Mouse (Mus musculus) ES-Bruce4 (cell line): ENCODE data around the gene Zfp599. TPM values are rescaled to one million over a fixed set of nuclear protein-coding genes. Genes with fewer than 3 reads are reported as not detected.
"Not testable (repeated sequence)": the region's sequence is repeated elsewhere in the genome, so short reads cannot be mapped to it uniquely, and the experiment has no call there.

ENCODE experiments used
- H3K27ac ChIP-seq: 2 replicates; pipeline ENCODE4 v1.5.1; 2012; ENCODE audit warnings: low read length, inconsistent platforms; ENCODE audit not compliant: insufficient read depth
- H3K27me3 ChIP-seq: 2 replicates; pipeline ENCODE4 v1.6.1; 2012; ENCODE audit warnings: mild to moderate bottlenecking, low read length, inconsistent platforms; ENCODE audit not compliant: control insufficient read depth, poor library complexity, insufficient read depth, severe bottlenecking
- H3K36me3 ChIP-seq: 2 replicates; pipeline ENCODE4 v1.6.1; 2012; ENCODE audit warnings: inconsistent platforms, mild to moderate bottlenecking, low read length, moderate library complexity; ENCODE audit not compliant: control insufficient read depth, poor library complexity, insufficient read depth, severe bottlenecking
- H3K4me1 ChIP-seq: one replicate; pipeline ENCODE4 v1.8.1; 2011; ENCODE audit warnings: low read length; ENCODE audit not compliant: control insufficient read depth, insufficient read depth
- H3K4me3 ChIP-seq: 2 replicates; pipeline ENCODE4 v1.5.1; 2011; ENCODE audit warnings: low read depth, mild to moderate bottlenecking, low read length
- H3K9ac ChIP-seq: 2 replicates; pipeline ENCODE4 v1.6.1; 2012; ENCODE audit warnings: low read depth, mild to moderate bottlenecking, inconsistent platforms; ENCODE audit not compliant: poor library complexity, severe bottlenecking
- H3K9me3 ChIP-seq: replicated peaks from 2 replicates; pipeline ENCODE4 v1.6.1; 2012; ENCODE audit warnings: mild to moderate bottlenecking, low read length, inconsistent platforms; ENCODE audit not compliant: control insufficient read depth, poor library complexity, insufficient read depth, severe bottlenecking
- CTCF ChIP-seq: IDR thresholded peaks from one replicate; pipeline ENCODE4 v1.8.1; 2011; ENCODE audit warnings: low read depth, low read length
- EP300 ChIP-seq: IDR thresholded peaks from 2 replicates; pipeline ENCODE4 v1.6.1; 2011; ENCODE audit warnings: low read depth, low read length; ENCODE audit not compliant: insufficient read depth
- POLR2A ChIP-seq: IDR thresholded peaks from one replicate; pipeline ENCODE4 v1.8.1; 2011; ENCODE audit warnings: low read length; ENCODE audit not compliant: insufficient read depth
- polyA plus RNA-seq: library from polyadenylated mRNA; stranded (reverse); fragments of >200 nt; gene quantifications from 2 replicates; pipeline ENCODE4 v1.2.4, GENCODE M21; 2011; ENCODE audit warnings: low read depth; ENCODE audit not compliant: missing spikeins, insufficient read depth, insufficient read length

Zfp599 gene
- 10.8 and 11.4 TPM in 2 replicates for polyA plus RNA-seq

- H3K36me3 ChIP-seq: peaks cover 25% of the 10 kb centered on the region
- no peak for TF ChIP-seq EP300
- TF ChIP-seq POLR2A: peak; percentile 91
- no peak for TF ChIP-seq CTCF
- no peaks in the 10 kb centered on the region for H3K4me1 ChIP-seq
- no peaks in the 10 kb centered on the region for H3K27me3 ChIP-seq
- H3K9ac ChIP-seq: peak within 1 kb of the TSS; percentile 90
- no peaks in the 10 kb centered on the region for H3K9me3 ChIP-seq
- H3K4me3 ChIP-seq: peak within 1 kb of the TSS; percentile 86
- H3K27ac ChIP-seq: no peak within 1 kb of the TSS
These were observed at the start of gene Zfp599 for GRCm38 (mm10) chr9:22259184-22260091. Gene Zfp599 (minus strand): TSS chr9:22259895.

GRCm38 (mm10) chr9:22307920-22308262, 48.2 kb upstream of the Zfp599 start:
- H3K27me3 ChIP-seq, H3K27ac ChIP-seq, H3K4me1 ChIP-seq, H3K36me3 ChIP-seq: not testable (repeated sequence)
- peak overlapping the region; percentile 75 for H3K4me3 ChIP-seq
- 0 out of 2 replicates have a peak overlapping the region, but pooled peaks have one; percentile 64 for H3K9ac ChIP-seq
- peaks cover 31% of the 10 kb centered on the region for H3K9me3 ChIP-seq

DNA sequence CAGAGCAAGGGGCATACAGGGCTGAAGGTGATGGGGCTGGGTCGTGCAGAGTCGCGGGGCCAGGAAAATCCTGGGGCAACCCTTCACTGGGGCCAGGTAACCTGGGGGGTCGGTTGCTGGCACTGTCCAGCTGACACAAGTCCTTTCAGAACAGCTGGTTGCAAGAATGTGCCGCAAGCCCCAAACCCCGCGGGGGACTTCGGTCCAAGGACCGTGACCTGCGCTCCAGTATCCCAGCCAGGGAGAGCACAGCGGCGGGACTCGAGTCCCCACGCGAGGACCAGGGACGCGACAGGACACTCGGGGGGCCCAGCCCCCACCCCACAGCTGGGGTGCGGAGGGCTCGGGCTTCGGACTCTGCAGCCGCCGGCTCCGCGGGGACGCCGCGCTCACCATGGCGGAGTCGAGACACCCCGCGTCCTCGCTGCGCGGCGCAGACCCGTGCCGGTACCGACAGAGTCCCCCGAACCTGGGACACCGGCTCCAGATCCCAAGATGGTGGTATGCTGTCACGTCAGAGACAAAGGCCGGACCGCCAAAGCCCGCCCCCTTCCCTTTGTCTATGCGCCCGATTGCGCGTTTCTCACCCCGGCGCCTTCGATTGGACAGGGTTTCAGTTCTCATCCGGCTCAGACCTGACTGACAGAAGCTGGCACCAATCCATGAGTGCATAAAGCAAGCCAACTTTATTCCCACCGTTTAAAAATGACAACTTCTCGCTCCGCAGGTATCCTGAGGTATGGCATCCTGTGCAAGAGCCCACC, 47.6 kb upstream of the Zfp599 start, which contains the start of gene Zfp810:
Gene Zfp810, minus strand, starts transcription at position 493 of the 764 bp plus-strand sequence.
- Histone ChIP-seq H3K27ac (no peak within 1 kb of the TSS), H3K36me3 (no peaks in the 10 kb centered on the region), H3K9me3 (peaks cover 25% of the 10 kb centered on the region), H3K4me3 (peak within 1 kb of the TSS; percentile 92), H3K4me1 (no peaks in the 10 kb centered on the region), H3K9ac (peak within 1 kb of the TSS; percentile 64), H3K27me3 (no peaks in the 10 kb centered on the region)
- TF ChIP-seq CTCF (no peak), EP300 (no peak), POLR2A (no peak)

DNA sequence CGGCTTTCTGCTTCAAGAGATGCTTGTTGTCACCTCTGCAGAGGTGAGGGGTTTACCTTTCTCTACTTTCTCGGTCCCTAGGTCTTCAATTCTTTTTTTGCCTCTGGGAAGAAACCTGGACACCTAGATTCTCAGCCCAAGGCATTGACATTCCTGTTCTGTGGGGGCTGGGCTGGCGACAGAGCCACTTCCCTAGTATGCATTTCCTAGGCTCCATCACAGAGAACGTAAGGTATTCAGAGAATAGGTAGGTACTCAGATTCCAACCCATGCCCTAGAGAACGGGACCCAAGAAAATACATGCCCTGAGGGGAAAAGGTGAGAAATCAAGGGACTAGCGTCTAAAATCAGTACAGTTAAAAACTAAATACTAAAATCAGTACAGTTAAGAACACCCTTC, 47.0 kb upstream of the Zfp599 start:
- Histone ChIP-seq H3K36me3 (no peaks in the 10 kb centered on the region), H3K27me3 (no peaks in the 10 kb centered on the region), H3K9ac (peak overlapping the region; percentile 64), H3K27ac (no peak overlapping the region), H3K9me3 (peaks cover 19% of the 10 kb centered on the region), H3K4me1 (no peaks in the 10 kb centered on the region), H3K4me3 (peak overlapping the region; percentile 92)
- no peak for TF ChIP-seq CTCF
- no peak for TF ChIP-seq EP300
- no peak for TF ChIP-seq POLR2A

DNA sequence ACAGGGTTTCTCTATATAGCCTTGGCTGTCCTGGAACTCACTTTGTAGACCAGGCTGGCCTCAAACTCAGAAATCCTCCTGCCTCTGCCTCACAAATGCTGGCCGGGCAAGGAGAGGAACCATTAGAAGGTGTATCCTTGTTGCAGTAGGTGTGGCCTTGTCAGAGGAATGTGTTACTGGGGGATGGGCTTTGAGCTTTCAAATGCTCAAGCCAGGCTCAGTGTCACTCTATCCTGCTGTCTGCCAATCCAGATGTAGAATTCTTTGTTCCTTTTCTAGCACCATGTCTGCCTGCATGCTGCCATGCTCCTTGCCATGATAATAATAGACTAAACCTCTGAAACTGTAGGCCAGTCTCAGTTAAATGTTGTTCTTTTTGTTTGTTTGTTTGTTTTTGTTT, 42.5 kb upstream of the Zfp599 start:
- Histone ChIP-seq H3K27me3 (no peaks in the 10 kb centered on the region), H3K36me3 (no peaks in the 10 kb centered on the region; the same call in none of the 2 replicates), H3K9me3 (no peaks in the 10 kb centered on the region), H3K4me1 (no peaks in the 10 kb centered on the region), H3K9ac (no peak overlapping the region), H3K27ac (no peak overlapping the region), H3K4me3 (no peak overlapping the region)
- no peak for TF ChIP-seq EP300
- no peak for TF ChIP-seq POLR2A
- no peak for TF ChIP-seq CTCF

- no peaks in the 10 kb centered on the region for H3K27me3 ChIP-seq
- no peak overlapping the region for H3K4me3 ChIP-seq
- H3K9me3 ChIP-seq: peaks cover 17% of the 10 kb centered on the region
- no peak overlapping the region for H3K9ac ChIP-seq
- peaks cover 10% of the 10 kb centered on the region for H3K36me3 ChIP-seq
- no peaks in the 10 kb centered on the region for H3K4me1 ChIP-seq
- TF ChIP-seq EP300 (no peak), CTCF (no peak), POLR2A (no peak)
- H3K27ac ChIP-seq: no peak overlapping the region
These were observed 19.0 kb upstream of the Zfp599 start for GRCm38 (mm10) chr9:22278733-22279132.
